In the genomic region with DNA sequence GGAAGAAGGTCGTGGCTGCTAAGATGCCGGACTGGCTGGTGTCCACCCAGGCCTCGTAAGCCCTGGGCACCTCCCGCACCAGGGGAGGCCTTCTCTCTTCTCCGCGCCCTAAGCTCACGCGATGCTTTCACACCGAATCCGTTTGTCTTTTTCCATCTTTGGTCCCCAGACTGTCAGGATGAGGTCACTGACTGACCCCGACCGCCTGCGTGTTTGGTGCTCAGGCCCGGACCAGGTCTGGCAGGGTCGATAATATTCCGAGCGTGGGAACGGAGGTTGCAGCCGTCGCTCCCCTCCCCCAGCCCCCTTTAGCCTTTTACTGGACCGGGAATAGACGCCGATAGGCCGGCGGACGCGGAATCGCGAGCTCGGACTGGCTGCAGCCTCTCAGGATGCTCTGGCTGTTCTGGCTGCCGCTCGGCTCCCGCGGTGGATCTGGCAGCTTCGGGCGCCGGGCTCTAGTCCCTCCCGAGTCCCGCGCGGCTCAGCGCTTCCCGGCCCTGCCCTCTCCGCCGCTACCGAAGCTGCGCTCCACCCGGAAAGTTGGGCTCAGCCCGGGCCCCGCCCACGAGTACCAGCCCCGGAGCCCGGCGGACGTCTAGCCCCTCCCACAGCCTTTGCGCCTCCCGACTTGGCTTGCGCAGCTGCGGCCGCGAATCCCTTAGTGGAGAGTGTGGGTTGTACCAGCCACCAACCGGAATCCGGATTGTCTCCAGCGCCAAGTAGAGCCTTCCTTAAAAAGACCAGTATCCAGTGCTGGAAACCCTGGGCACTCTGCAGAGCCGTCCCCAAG, we compare ENCODE assay signal across 8 mouse cellular contexts. TPM values are rescaled to one million over a fixed set of nuclear protein-coding genes. Genes with fewer than 3 reads are reported as not detected.
DNase-seq lines count a peak whose midpoint lies in the region; ATAC-seq lines count a peak whose summit lies in the region.

No protein-coding gene starts in this region.

- peak; percentile 98 for DNase-seq in adrenal gland, adult 2 months
- peak; percentile 92 for DNase-seq in embryo, embryonic 11 days
- DNase-seq in gastrocnemius, postnatal 25 days, result peak; percentile 95
- DNase-seq in intestine, embryonic 14.5 days (ENCODE audit: low spot score), result peak; percentile 89
- peak; percentile 94 to 95 for DNase-seq in left cerebral cortex, postnatal 14 days (ENCODE audit: low spot score in 2 of 2)
- peak; percentile 93 for DNase-seq in right cerebral cortex, postnatal 14 days
- peak; percentile 89 for DNase-seq in urinary bladder, postnatal 25 days (ENCODE audit: low spot score)

- intact Hi-C loops in left cerebral cortex, postnatal 14 days (cut with DNase I), result loop anchor here (2.0 to 5.0 kb wide), 2 partner anchors 19 to 106 kb away; partner anchors contain the start of genes 4921536K21Rik and Dusp18

- H3K27me3 ChIP-seq in intestine, embryonic 14.5 days (replicated peaks; ENCODE audit: control insufficient read depth, insufficient read depth, low read length), result peaks cover 7% of the 10 kb centered on the region; the same call in 1 of the 2 replicates

- H3K9ac ChIP-seq in intestine, embryonic 14.5 days (ENCODE audit: low read length), result peak overlapping the region; percentile 36; the same call in 1 of the 2 replicates

- peak overlapping the region; percentile 84 for H3K4me2 ChIP-seq in intestine, embryonic 14.5 days (ENCODE audit: low read length)

- H3K4me1 ChIP-seq in intestine, embryonic 14.5 days (replicated peaks; ENCODE audit: control insufficient read depth, insufficient read depth, low read length), result peaks cover 4% of the 10 kb centered on the region

- WGBS in intestine, embryonic 14.5 days, result 1% methylated on average over 65 of the region's 65 CpGs

- peak overlapping the region; percentile 50 for H3K4me3 ChIP-seq in intestine, embryonic 14.5 days (ENCODE audit: low read depth, low read length)

- ATAC-seq in intestine, embryonic 14.5 days (replicated peaks; ENCODE audit: low FRiP score, low TSS enrichment, low read depth), result peak; percentile 85
- ATAC-seq in megakaryocyte-erythroid progenitor cell, adult 5-6 weeks (replicated peaks; ENCODE audit: low FRiP score, low TSS enrichment, poor library complexity, severe bottlenecking), result peak; percentile 84

- peak overlapping the region; percentile 64 for H3K27ac ChIP-seq in intestine, embryonic 14.5 days (ENCODE audit: low read depth)

- H3K9me3 ChIP-seq in intestine, embryonic 14.5 days (ENCODE audit: control insufficient read depth, low read length), result no peaks in the 10 kb centered on the region

- H3K36me3 ChIP-seq in intestine, embryonic 14.5 days (ENCODE audit: control insufficient read depth, insufficient read depth, low read length), result no peaks in the 10 kb centered on the region

RNA-seq across cellular contexts. Expression of gene Slc35e4, which starts 1.0 kb away (rescaled TPM):
- 10 to 100 TPM in 1 of 2 experiments, 1 to 10 TPM in 1; 3.1 to 13.5 TPM for total RNA-seq in adrenal gland, adult 2 months (2021)
- polyA plus RNA-seq in adrenal gland, adult 2 months (2012; rRNA removed), result 13.9 and 19.3 TPM in 2 replicates
- 10 to 100 TPM; 13.0 to 14.2 TPM for total RNA-seq in gastrocnemius, postnatal 25 days (2021)
- polyA plus RNA-seq in intestine, embryonic 14.5 days (2014; fragmentation: Nextera tagmentation; extraction: Ambion mirVana), result 2.3 and 2.5 TPM in 2 replicates
- total RNA-seq in left cerebral cortex, postnatal 14 days (2021), result 10 to 100 TPM; 24.1 to 26.1 TPM
- total RNA-seq in megakaryocyte-erythroid progenitor cell, adult 5-6 weeks (2014; fragmentation: Nextera tagmentation), result 0.35 TPM in 1 of 2 replicates, not detected in the other
- total RNA-seq in megakaryocyte-erythroid progenitor cell, adult 5-6 weeks (2017), result 0.09 TPM in 1 of 2 replicates, not detected in the other

RNA-seq across cellular contexts. Expression of gene Tcn2, which starts 18.4 kb away (rescaled TPM):
- total RNA-seq in adrenal gland, adult 2 months (2021), result 100 to 1,000 TPM; 141 TPM
- 147 and 160 TPM in 2 replicates for polyA plus RNA-seq in adrenal gland, adult 2 months (2012; rRNA removed)
- 10 to 100 TPM; 11.6 to 22.6 TPM for total RNA-seq in gastrocnemius, postnatal 25 days (2021)
- polyA plus RNA-seq in intestine, embryonic 14.5 days (2014; fragmentation: Nextera tagmentation; extraction: Ambion mirVana), result 37.9 and 39.0 TPM in 2 replicates
- total RNA-seq in left cerebral cortex, postnatal 14 days (2021), result 10 to 100 TPM; 15.9 to 18.4 TPM
- total RNA-seq in megakaryocyte-erythroid progenitor cell, adult 5-6 weeks (2014; fragmentation: Nextera tagmentation), result 4.0 and 6.7 TPM in 2 replicates
- total RNA-seq in megakaryocyte-erythroid progenitor cell, adult 5-6 weeks (2017), result 4.4 and 5.9 TPM in 2 replicates

RNA-seq across cellular contexts. Expression of gene Dusp18, which starts 18.5 kb away (rescaled TPM):
- total RNA-seq in adrenal gland, adult 2 months (2021), result 1 to 10 TPM; 3.9 to 9.4 TPM
- polyA plus RNA-seq in adrenal gland, adult 2 months (2012; rRNA removed), result 2.7 and 3.9 TPM in 2 replicates
- total RNA-seq in gastrocnemius, postnatal 25 days (2021), result 1 to 10 TPM; 5.1 to 8.4 TPM
- 8.3 and 8.7 TPM in 2 replicates for polyA plus RNA-seq in intestine, embryonic 14.5 days (2014; fragmentation: Nextera tagmentation; extraction: Ambion mirVana)
- total RNA-seq in left cerebral cortex, postnatal 14 days (2021), result 10 to 100 TPM; 24.0 to 29.6 TPM
- total RNA-seq in megakaryocyte-erythroid progenitor cell, adult 5-6 weeks (2014; fragmentation: Nextera tagmentation), result 0.35 TPM in 1 of 2 replicates, not detected in the other
- not detected in 2 replicates for total RNA-seq in megakaryocyte-erythroid progenitor cell, adult 5-6 weeks (2017)

RNA-seq across cellular contexts. Expression of gene 4921536K21Rik, which starts 18.6 kb away (rescaled TPM):
- total RNA-seq in adrenal gland, adult 2 months (2021), result under 1 TPM; 0.55 to 0.93 TPM
- 0.08 and 0.32 TPM in 2 replicates for polyA plus RNA-seq in adrenal gland, adult 2 months (2012; rRNA removed)
- under 1 TPM; 0.13 TPM for total RNA-seq in gastrocnemius, postnatal 25 days (2021)
- 0.07 and 0.11 TPM in 2 replicates for polyA plus RNA-seq in intestine, embryonic 14.5 days (2014; fragmentation: Nextera tagmentation; extraction: Ambion mirVana)
- under 1 TPM; 0.40 to 0.49 TPM for total RNA-seq in left cerebral cortex, postnatal 14 days (2021)
- total RNA-seq in megakaryocyte-erythroid progenitor cell, adult 5-6 weeks (2014; fragmentation: Nextera tagmentation), result not detected in 2 replicates
- total RNA-seq in megakaryocyte-erythroid progenitor cell, adult 5-6 weeks (2017), result 0.56 TPM in 1 of 2 replicates, not detected in the other

RNA-seq across cellular contexts. Expression of gene Osbp2, which starts 49.8 kb away (rescaled TPM):
- 1 to 10 TPM; 2.2 to 3.7 TPM for total RNA-seq in adrenal gland, adult 2 months (2021)
- 1.9 and 2.2 TPM in 2 replicates for polyA plus RNA-seq in adrenal gland, adult 2 months (2012; rRNA removed)
- under 1 TPM; 0.46 TPM for total RNA-seq in gastrocnemius, postnatal 25 days (2021)
- 0.44 and 0.51 TPM in 2 replicates for polyA plus RNA-seq in intestine, embryonic 14.5 days (2014; fragmentation: Nextera tagmentation; extraction: Ambion mirVana)
- total RNA-seq in left cerebral cortex, postnatal 14 days (2021), result 100 to 1,000 TPM; 153 to 161 TPM
- 0.17 TPM in 1 of 2 replicates, not detected in the other for total RNA-seq in megakaryocyte-erythroid progenitor cell, adult 5-6 weeks (2014; fragmentation: Nextera tagmentation)
- total RNA-seq in megakaryocyte-erythroid progenitor cell, adult 5-6 weeks (2017), result not detected in 2 replicates

Comparison
In these comparisons a context has a peak if more than half of its experiments do, and no peak if none do; other contexts are left out.
1. Peak in every context shown above with its lines: DNase-seq, ATAC-seq, H3K4me3 ChIP-seq and H3K27ac ChIP-seq.
2. RNA of gene Tcn2, which starts 18.4 kb away (total RNA-seq): 141 TPM in adrenal gland, adult 2 months; 11.6 to 22.6 TPM in gastrocnemius, postnatal 25 days, 15.9 to 18.4 TPM in left cerebral cortex, postnatal 14 days and 4.0 to 6.7 TPM in megakaryocyte-erythroid progenitor cell, adult 5-6 weeks; every median in the first group is over 4 times any median in the second.